Mouse (Mus musculus) layer of hippocampus, adult 11-12 months (tissue): ENCODE results near the gene Fbxo11.
A peak's percentile ranks its signal among the peaks of the same experiment; 100 is the strongest.
"Not testable (repeated sequence)": the region's sequence is repeated elsewhere in the genome, so short reads cannot be mapped to it uniquely, and the experiment has no call there.

Experiments
- DNase-seq: peaks from one replicate; pipeline ENCODE4 v3.0.0; 2022; ENCODE audit warnings: low spot score

Gene Fbxo11

GRCm38 (mm10) chr17:88067202-88067901, 2.3 kb upstream of the Fbxo11 start:
- no peak for DNase-seq

DNA sequence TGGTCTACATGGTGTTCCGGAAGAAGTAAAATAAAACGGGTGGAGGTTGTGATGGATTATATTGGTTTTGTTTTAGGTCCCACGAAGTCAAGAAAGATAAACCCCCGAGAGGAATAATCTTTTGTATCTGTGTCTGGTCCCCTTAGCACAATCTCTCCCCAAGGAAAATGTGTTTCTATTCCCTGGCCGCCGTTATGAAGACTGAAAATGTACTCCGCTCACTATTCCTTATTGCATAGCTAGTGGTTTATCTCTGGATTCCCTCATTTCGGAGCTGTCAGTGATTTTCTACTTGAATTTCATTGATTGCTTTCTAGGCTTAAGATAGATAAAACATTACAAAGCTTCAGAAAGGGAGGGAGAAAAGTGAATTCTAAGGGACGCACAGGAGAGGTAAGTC, 1.7 kb upstream of the Fbxo11 start:
- no peak for DNase-seq

GRCm38 (mm10) chr17:88065801-88066646, 933 bp upstream of the Fbxo11 start:
- DNase-seq, result peak; percentile 90

DNA sequence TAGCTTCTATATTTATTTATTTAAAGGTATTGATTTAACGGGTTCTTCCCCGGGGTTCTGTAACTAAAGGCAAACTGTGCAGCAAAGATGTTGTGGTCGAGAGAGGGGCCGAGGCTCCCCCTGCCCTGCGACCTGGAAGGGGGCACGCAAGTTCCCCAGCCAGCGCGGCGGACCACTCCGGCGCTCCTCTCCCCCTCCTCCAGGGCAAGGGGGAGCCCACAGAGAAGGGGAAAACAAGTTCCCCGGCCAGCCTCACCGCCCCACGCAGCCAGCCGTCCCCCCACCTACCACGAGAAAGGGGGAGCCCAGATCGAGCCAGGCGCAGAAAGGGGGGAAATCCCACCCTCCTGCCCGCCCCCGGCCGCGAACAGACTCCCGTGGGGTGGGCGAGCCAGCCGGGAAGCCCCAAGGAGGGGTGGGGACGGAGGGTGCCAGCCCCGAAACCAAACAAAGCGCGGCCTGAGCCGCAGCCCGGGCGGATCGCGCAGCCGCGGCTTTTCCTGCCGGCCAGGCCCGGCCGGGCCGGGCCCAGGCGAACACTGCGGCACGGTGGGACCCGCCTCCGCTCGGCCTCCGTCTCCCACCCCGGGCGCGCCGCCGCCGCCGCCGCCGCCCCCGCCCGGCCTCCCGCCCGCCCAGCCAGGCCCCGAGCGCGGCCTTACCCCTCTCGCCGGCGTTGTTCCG, 602 bp downstream of the Fbxo11 start:
- peak; percentile 52 for DNase-seq

GRCm38 (mm10) chr17:88063980-88064346, 1.1 kb downstream of the Fbxo11 start:
- DNase-seq, result peak; percentile 70

GRCm38 (mm10) chr17:88062860-88063580, 2.1 kb downstream of the Fbxo11 start:
- no peak for DNase-seq

DNA sequence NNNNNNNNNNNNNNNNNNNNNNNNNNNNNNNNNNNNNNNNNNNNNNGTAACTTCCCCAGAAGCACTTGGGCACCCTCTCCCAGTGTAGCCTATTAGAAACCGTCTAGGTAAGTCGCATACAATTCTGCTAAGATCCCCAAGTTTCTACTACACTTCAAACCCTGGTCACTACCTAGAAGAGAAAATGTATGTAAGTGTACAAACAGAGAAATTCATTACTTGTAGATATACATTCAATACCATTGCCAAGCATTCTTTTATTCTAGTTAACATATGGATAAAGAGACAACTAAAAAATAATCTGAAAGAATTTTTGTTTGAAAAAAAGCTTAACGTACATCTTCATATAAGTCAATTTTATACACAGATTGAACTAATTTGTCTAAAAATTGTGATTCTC, 3.1 kb downstream of the Fbxo11 start:
- DNase-seq, result no peak

DNA sequence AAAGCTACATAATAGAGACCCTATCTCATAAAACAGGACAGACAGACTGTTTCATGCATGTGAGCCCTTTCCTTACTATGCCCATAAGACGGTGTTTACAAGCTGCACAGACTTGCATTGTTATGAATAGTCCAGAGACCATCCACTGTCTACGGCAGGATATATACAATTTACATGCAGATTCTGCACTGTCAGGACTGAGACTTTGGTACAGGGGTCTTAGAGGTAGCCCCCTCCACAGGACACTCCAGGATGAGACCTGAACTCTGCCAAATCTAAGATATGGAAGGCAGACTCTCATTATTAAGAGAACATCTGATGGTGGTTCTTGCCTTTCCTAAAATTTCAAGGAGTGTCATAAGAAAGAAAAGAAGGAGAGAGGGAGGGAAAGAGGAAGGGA, 6.8 kb downstream of the Fbxo11 start:
- no peak for DNase-seq

DNA sequence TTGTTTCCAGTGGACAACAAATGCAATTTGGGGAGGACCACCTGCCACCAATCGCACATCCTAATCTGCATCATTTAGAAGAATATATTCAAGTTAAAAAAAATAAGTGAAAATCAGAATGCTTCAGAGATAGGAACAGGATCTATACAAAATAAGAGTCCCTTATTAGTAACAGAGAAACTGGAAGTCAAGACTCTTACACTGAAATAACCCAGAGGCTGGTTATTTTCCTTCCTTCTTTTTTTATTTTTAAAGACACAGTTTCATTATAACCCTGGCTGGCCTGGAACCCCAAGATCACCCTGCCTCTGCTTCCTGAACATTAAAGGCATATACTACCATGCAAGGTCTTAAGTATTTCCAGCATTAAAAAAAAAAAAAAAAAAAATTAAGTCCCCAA, 7.2 kb downstream of the Fbxo11 start:
- no peak for DNase-seq

DNA sequence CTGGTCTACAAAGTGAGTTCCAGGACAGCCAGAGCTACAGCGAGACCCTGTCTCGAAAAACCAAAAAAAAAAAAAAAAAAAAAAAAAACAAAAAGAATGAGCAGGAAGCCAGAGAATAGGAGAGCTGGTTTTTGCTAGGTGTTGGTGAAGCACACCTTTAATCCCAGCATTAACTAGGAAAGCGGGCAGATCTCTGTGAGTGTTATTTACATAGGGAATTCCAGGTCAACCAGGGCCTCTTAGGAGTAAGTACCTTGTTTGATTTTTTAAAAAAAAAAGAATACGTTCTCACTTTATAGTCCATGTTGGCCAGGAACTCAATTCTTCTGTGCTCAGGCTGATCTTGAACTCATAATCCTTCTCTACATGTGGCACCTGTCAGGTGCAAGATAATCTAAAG, 13.4 kb downstream of the Fbxo11 start:
- no peak for DNase-seq

DNA sequence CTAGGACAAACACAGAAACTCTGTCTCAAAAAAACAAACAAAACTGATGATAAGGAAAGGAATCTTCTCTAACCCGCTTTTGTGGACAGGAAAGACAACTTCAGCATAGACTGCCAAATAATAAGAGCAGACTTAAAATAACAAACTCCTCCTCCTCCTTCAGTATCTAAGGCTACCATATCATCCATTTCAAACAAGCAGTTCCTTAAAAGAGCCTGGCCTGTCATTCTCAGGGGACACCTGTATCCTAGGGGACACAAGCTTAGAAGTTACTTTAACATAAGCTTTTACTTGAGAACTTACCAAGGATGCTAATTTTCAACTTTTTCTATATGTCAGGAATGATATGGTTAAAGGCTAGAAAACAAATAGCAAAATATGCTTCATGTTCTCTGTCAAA, 14.2 kb downstream of the Fbxo11 start:
- no peak for DNase-seq

- no peak for DNase-seq
Observed at GRCm38 (mm10) chr17:88050318-88050717, 14.8 kb downstream of the Fbxo11 start.

GRCm38 (mm10) chr17:88042099-88043086, 22.7 kb downstream of the Fbxo11 start:
- no peak for DNase-seq

DNA sequence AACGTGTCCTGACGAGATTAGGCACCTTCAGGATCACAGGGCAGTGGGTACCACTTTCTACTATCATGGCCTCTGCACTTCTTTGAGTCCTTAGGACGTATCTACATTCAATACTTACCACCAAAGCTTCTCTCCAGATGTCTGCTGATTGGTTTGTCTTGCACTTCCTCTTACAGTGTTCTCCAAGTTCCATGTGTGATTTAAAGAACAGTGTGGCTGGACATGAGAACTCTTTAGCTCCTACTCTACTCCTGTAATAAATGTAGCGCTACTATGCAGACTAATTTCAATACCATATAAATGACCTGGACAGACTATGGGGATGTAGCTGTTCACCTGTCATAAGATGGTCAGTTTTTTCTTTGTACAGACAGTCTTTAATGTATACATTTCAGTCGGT, 24.3 kb downstream of the Fbxo11 start:
- no peak for DNase-seq

DNA sequence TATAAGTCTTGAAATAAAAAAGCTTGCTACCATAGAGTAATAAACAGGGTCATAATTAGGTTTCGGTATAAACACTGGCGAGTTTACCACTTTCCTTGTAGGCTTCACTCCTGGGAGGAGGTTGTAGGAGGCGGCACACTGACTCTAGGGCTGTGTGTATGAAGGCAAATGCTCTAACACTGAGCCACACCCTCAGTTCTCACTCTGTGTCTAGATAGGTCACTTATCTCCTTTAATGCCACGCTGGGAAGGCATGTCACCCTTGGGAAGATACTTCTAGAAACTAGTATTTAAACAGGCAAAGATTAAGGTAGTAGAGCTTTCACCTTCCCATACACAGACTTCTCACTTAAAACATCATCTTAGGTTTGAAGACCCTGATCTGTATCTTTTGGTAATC, 30.7 kb downstream of the Fbxo11 start:
- DNase-seq, result no peak

DNA sequence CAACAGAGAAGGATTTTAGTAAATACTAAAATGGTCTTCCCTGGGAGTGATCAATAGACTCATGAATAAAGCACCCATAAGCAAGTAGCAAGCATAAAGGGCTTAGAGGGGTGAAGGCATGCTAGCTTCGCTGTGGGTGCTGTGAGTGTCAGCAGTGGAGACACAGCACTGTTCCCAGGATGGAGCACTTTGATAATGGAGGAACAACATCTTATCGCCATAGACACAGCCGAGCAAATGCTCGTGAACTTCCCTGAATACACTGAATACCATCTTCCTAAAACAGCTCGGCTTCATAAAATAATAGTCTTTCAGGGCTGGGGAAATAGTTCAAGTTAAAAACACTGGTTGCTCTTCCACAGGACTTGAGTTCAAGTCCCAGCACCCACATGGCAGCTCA, 33.3 kb downstream of the Fbxo11 start:
- no peak for DNase-seq

GRCm38 (mm10) chr17:88029194-88029970, 35.7 kb downstream of the Fbxo11 start:
- no peak for DNase-seq

DNA sequence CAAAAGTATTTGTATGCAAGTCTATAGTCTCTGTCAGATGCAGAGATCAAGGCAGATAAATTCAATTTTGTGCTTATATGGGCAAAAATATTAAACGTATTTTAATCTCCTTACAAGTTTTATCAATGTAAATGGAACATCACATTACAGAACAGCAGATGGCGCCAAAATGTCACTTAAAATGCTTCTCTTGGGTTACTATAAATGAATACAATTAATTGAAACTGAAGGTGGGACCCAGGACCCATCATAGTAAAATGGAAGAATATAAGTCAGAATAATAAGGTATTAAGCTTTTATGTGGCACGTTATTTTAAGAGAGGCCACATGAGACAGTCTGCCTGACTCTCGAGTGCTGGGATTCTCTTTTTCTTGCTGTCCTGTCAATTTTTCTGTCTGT, 39.9 kb downstream of the Fbxo11 start:
- DNase-seq, result peak; percentile 72

GRCm38 (mm10) chr17:88023924-88024323, 41.2 kb downstream of the Fbxo11 start:
- no peak for DNase-seq

GRCm38 (mm10) chr17:88016027-88016426, 49.1 kb downstream of the Fbxo11 start:
- DNase-seq, result not testable (repeated sequence)
